Mouse (Mus musculus): ENCODE results near the gene Sox30. TPM values are rescaled to one million over a fixed set of nuclear protein-coding genes. Genes with fewer than 3 reads are reported as not detected.

The Sox30 gene
- polyA plus RNA-seq, 2 experiments: 0.45 to 0.54 TPM

- no peak for ATAC-seq (ENCODE audit: low FRiP score, low read depth)
- Histone ChIP-seq H3K9me3 (ENCODE audit: control insufficient read depth, low read length) (no peaks in the 10 kb centered on the region), H3K27ac (replicated peaks; ENCODE audit: low read depth, low read length) (no peak overlapping the region), H3K4me3 (replicated peaks; ENCODE audit: low read length) (no peak overlapping the region), H3K4me2 (replicated peaks; ENCODE audit: low read depth, low read length, severe bottlenecking) (no peak overlapping the region), H3K4me1 (ENCODE audit: control insufficient read depth, insufficient read depth, low read length) (no peaks in the 10 kb centered on the region), H3K9ac (ENCODE audit: low read depth, low read length, severe bottlenecking) (no peak overlapping the region), H3K36me3 (ENCODE audit: control insufficient read depth, insufficient read depth, low read length) (no peaks in the 10 kb centered on the region), H3K27me3 (ENCODE audit: control insufficient read depth, insufficient read depth, low read length) (no peaks in the 10 kb centered on the region)
- WGBS: 75% methylated on average over 5 of the region's 5 CpGs
- TF ChIP-seq POLR2A (IDR thresholded peaks at IDR 0.05; ENCODE audit: borderline replicate concordance, extremely low read depth, insufficient read depth, insufficient read length): no peak
- no peak for DNase-seq (ENCODE audit: low spot score)
Observed at GRCm38 (mm10) chr11:45973635-45974034, 6.5 kb upstream of the Sox30 start.

- H3K4me2 ChIP-seq (replicated peaks; ENCODE audit: low read depth, low read length, severe bottlenecking): no peak overlapping the region
- no peak overlapping the region for H3K27ac ChIP-seq (replicated peaks; ENCODE audit: low read depth, low read length)
- WGBS: 86% methylated on average over 8 of the region's 8 CpGs
Observed at GRCm38 (mm10) chr11:45974466-45974865, 5.6 kb upstream of the Sox30 start.

GRCm38 (mm10) chr11:45976061-45976460 lies 4.0 kb upstream of the Sox30 start:
- Histone ChIP-seq H3K4me2 (replicated peaks; ENCODE audit: low read depth, low read length, severe bottlenecking) (no peak overlapping the region), H3K9ac (ENCODE audit: low read depth, low read length, severe bottlenecking) (no peak overlapping the region), H3K27ac (replicated peaks; ENCODE audit: low read depth, low read length) (no peak overlapping the region), H3K4me3 (replicated peaks; ENCODE audit: low read length) (no peak overlapping the region), H3K4me1 (ENCODE audit: control insufficient read depth, insufficient read depth, low read length) (peaks cover 3% of the 10 kb centered on the region), H3K9me3 (ENCODE audit: control insufficient read depth, low read length) (peaks cover 5% of the 10 kb centered on the region; the same call in 1 of the 2 replicates), H3K27me3 (ENCODE audit: control insufficient read depth, insufficient read depth, low read length) (no peaks in the 10 kb centered on the region; the same call in 1 of the 2 replicates), H3K36me3 (ENCODE audit: control insufficient read depth, insufficient read depth, low read length) (no peaks in the 10 kb centered on the region)
- TF ChIP-seq POLR2A (IDR thresholded peaks at IDR 0.05; ENCODE audit: borderline replicate concordance, extremely low read depth, insufficient read depth, insufficient read length): no peak
- DNase-seq (ENCODE audit: low spot score): no peak
- no peak for ATAC-seq (ENCODE audit: low FRiP score, low read depth)
- WGBS: 86% methylated on average over 3 of the region's 3 CpGs

More at GRCm38 (mm10) chr11:45974466-45974865, 5.6 kb upstream of the Sox30 start:
- no peak for DNase-seq (ENCODE audit: low spot score)
- H3K27me3 ChIP-seq (ENCODE audit: control insufficient read depth, insufficient read depth, low read length): no peaks in the 10 kb centered on the region
- H3K9me3 ChIP-seq (ENCODE audit: control insufficient read depth, low read length): no peaks in the 10 kb centered on the region
- H3K9ac ChIP-seq (ENCODE audit: low read depth, low read length, severe bottlenecking): no peak overlapping the region
- H3K4me3 ChIP-seq (replicated peaks; ENCODE audit: low read length): no peak overlapping the region
- TF ChIP-seq POLR2A (IDR thresholded peaks at IDR 0.05; ENCODE audit: borderline replicate concordance, extremely low read depth, insufficient read depth, insufficient read length): no peak
- H3K4me1 ChIP-seq (ENCODE audit: control insufficient read depth, insufficient read depth, low read length): no peaks in the 10 kb centered on the region
- H3K36me3 ChIP-seq (ENCODE audit: control insufficient read depth, insufficient read depth, low read length): no peaks in the 10 kb centered on the region
- no peak for ATAC-seq (ENCODE audit: low FRiP score, low read depth)

- WGBS: 36% methylated on average over 16 of the region's 19 CpGs
Observed at GRCm38 (mm10) chr11:45980893-45981253, 763 bp downstream of the Sox30 start.

GRCm38 (mm10) chr11:45991604-45992003 lies 11.5 kb downstream of the Sox30 start:
- WGBS: 11% methylated on average over 13 of the region's 16 CpGs
- no peaks in the 10 kb centered on the region for H3K27me3 ChIP-seq (ENCODE audit: control insufficient read depth, insufficient read depth, low read length)
- no peak for TF ChIP-seq POLR2A (IDR thresholded peaks at IDR 0.05; ENCODE audit: borderline replicate concordance, extremely low read depth, insufficient read depth, insufficient read length)
- no peak overlapping the region for H3K27ac ChIP-seq (replicated peaks; ENCODE audit: low read depth, low read length)
- peak overlapping the region; percentile 28 for H3K4me3 ChIP-seq (replicated peaks; ENCODE audit: low read length)
- H3K4me1 ChIP-seq (ENCODE audit: control insufficient read depth, insufficient read depth, low read length): no peaks in the 10 kb centered on the region
- H3K36me3 ChIP-seq (ENCODE audit: control insufficient read depth, insufficient read depth, low read length): no peaks in the 10 kb centered on the region
- ATAC-seq (ENCODE audit: low FRiP score, low read depth) (no peak), DNase-seq (ENCODE audit: low spot score) (no peak)
- H3K9me3 ChIP-seq (ENCODE audit: control insufficient read depth, low read length): no peaks in the 10 kb centered on the region
- peak overlapping the region; percentile 32 for H3K9ac ChIP-seq (ENCODE audit: low read depth, low read length, severe bottlenecking)
- H3K4me2 ChIP-seq (replicated peaks; ENCODE audit: low read depth, low read length, severe bottlenecking): peak overlapping the region; percentile 54

More at GRCm38 (mm10) chr11:45980893-45981253, 763 bp downstream of the Sox30 start:
- Histone ChIP-seq H3K27ac (replicated peaks; ENCODE audit: low read depth, low read length) (0 out of 2 replicates have a peak overlapping the region, but pooled peaks have one; percentile 55), H3K4me3 (replicated peaks; ENCODE audit: low read length) (peak overlapping the region; percentile 60), H3K9me3 (ENCODE audit: control insufficient read depth, low read length) (peaks cover 5% of the 10 kb centered on the region; the same call in 1 of the 2 replicates), H3K27me3 (ENCODE audit: control insufficient read depth, insufficient read depth, low read length) (no peaks in the 10 kb centered on the region; the same call in 1 of the 2 replicates), H3K9ac (ENCODE audit: low read depth, low read length, severe bottlenecking) (peak overlapping the region; percentile 93), H3K4me1 (ENCODE audit: control insufficient read depth, insufficient read depth, low read length) (peaks cover 4% of the 10 kb centered on the region), H3K4me2 (replicated peaks; ENCODE audit: low read depth, low read length, severe bottlenecking) (peak overlapping the region; percentile 81), H3K36me3 (ENCODE audit: control insufficient read depth, insufficient read depth, low read length) (no peaks in the 10 kb centered on the region)
- no peak for DNase-seq (ENCODE audit: low spot score)
- no peak for ATAC-seq (ENCODE audit: low FRiP score, low read depth)
- TF ChIP-seq POLR2A (IDR thresholded peaks at IDR 0.05; ENCODE audit: borderline replicate concordance, extremely low read depth, insufficient read depth, insufficient read length): no peak
